Mouse (Mus musculus): Measurements from ENCODE around the gene Jag2. TPM values are rescaled to one million over a fixed set of nuclear protein-coding genes. Genes with fewer than 3 reads are reported as not detected.

Gene Jag2
- polyA plus RNA-seq, 1 experiment from 2014 or later = 1.4 TPM

GRCm38 (mm10) chr12:112908991-112909390, 20.6 kb downstream of the Jag2 start:
- no peaks in the 10 kb centered on the region; the same call in 1 of the 2 replicates for H3K36me3 ChIP-seq (ENCODE audit: control insufficient read depth, insufficient read depth, low read length)
- ATAC-seq (replicated peaks; ENCODE audit: low FRiP score) (no peak), DNase-seq (ENCODE audit: low spot score) (no peak)
- H3K4me1 ChIP-seq (replicated peaks; ENCODE audit: control insufficient read depth, insufficient read depth, low read length) = no peaks in the 10 kb centered on the region
- H3K4me2 ChIP-seq = no peak overlapping the region
- H3K4me3 ChIP-seq (ENCODE audit: low read depth, low read length) = no peak overlapping the region
- no peak overlapping the region for H3K27ac ChIP-seq (ENCODE audit: low read depth, low read length)
- no peaks in the 10 kb centered on the region for H3K9me3 ChIP-seq (ENCODE audit: control insufficient read depth, low read length)
- no peak overlapping the region for H3K9ac ChIP-seq (ENCODE audit: low read depth, low read length)
- no peaks in the 10 kb centered on the region; the same call in 1 of the 2 replicates for H3K27me3 ChIP-seq (replicated peaks; ENCODE audit: control insufficient read depth, insufficient read depth, low read length)
- WGBS = 88% methylated on average over 22 of the region's 22 CpGs

- Histone ChIP-seq H3K4me2 (no peak overlapping the region), H3K4me1 (replicated peaks; ENCODE audit: control insufficient read depth, insufficient read depth, low read length) (no peaks in the 10 kb centered on the region), H3K36me3 (ENCODE audit: control insufficient read depth, insufficient read depth, low read length) (no peaks in the 10 kb centered on the region; the same call in 1 of the 2 replicates), H3K27ac (ENCODE audit: low read depth, low read length) (no peak overlapping the region), H3K9me3 (ENCODE audit: control insufficient read depth, low read length) (no peaks in the 10 kb centered on the region), H3K27me3 (replicated peaks; ENCODE audit: control insufficient read depth, insufficient read depth, low read length) (no peaks in the 10 kb centered on the region; the same call in 1 of the 2 replicates), H3K9ac (ENCODE audit: low read depth, low read length) (no peak overlapping the region), H3K4me3 (ENCODE audit: low read depth, low read length) (no peak overlapping the region)
- 79% methylated on average over 5 of the region's 5 CpGs for whole genome bisulfite sequencing
- no peak for ATAC-seq (replicated peaks; ENCODE audit: low FRiP score)
- no peak for DNase-seq (ENCODE audit: low spot score)
These were observed 24.6 kb downstream of the Jag2 start for GRCm38 (mm10) chr12:112905001-112905400.

GRCm38 (mm10) chr12:112903941-112904340, 25.6 kb downstream of the Jag2 start:
- Histone ChIP-seq H3K4me1 (replicated peaks; ENCODE audit: control insufficient read depth, insufficient read depth, low read length) (no peaks in the 10 kb centered on the region), H3K36me3 (ENCODE audit: control insufficient read depth, insufficient read depth, low read length) (no peaks in the 10 kb centered on the region; the same call in 1 of the 2 replicates), H3K9ac (ENCODE audit: low read depth, low read length) (no peak overlapping the region), H3K9me3 (ENCODE audit: control insufficient read depth, low read length) (no peaks in the 10 kb centered on the region), H3K27me3 (replicated peaks; ENCODE audit: control insufficient read depth, insufficient read depth, low read length) (no peaks in the 10 kb centered on the region; the same call in 1 of the 2 replicates), H3K4me3 (ENCODE audit: low read depth, low read length) (no peak overlapping the region), H3K4me2 (no peak overlapping the region), H3K27ac (ENCODE audit: low read depth, low read length) (no peak overlapping the region)
- ATAC-seq (replicated peaks; ENCODE audit: low FRiP score) = no peak
- WGBS = 74% methylated on average over 8 of the region's 8 CpGs
- no peak for DNase-seq (ENCODE audit: low spot score)

- Histone ChIP-seq H3K9ac (ENCODE audit: low read depth, low read length) (no peak overlapping the region), H3K27ac (ENCODE audit: low read depth, low read length) (no peak overlapping the region), H3K36me3 (ENCODE audit: control insufficient read depth, insufficient read depth, low read length) (no peaks in the 10 kb centered on the region), H3K4me2 (no peak overlapping the region), H3K4me3 (ENCODE audit: low read depth, low read length) (no peak overlapping the region), H3K27me3 (replicated peaks; ENCODE audit: control insufficient read depth, insufficient read depth, low read length) (peaks cover 2% of the 10 kb centered on the region; the same call in 1 of the 2 replicates), H3K4me1 (replicated peaks; ENCODE audit: control insufficient read depth, insufficient read depth, low read length) (no peaks in the 10 kb centered on the region; the same call in 1 of the 2 replicates), H3K9me3 (ENCODE audit: control insufficient read depth, low read length) (no peaks in the 10 kb centered on the region)
- no peak for ATAC-seq (replicated peaks; ENCODE audit: low FRiP score)
- no peak for DNase-seq (ENCODE audit: low spot score)
- 83% methylated on average over 9 of the region's 9 CpGs for WGBS
These were observed 28.9 kb downstream of the Jag2 start for GRCm38 (mm10) chr12:112900641-112901040.

GRCm38 (mm10) chr12:112898960-112899359, 30.6 kb downstream of the Jag2 start:
- H3K36me3 ChIP-seq (ENCODE audit: control insufficient read depth, insufficient read depth, low read length) = no peaks in the 10 kb centered on the region
- H3K27me3 ChIP-seq (replicated peaks; ENCODE audit: control insufficient read depth, insufficient read depth, low read length) = peaks cover 11% of the 10 kb centered on the region
- H3K9ac ChIP-seq (ENCODE audit: low read depth, low read length) = no peak overlapping the region
- no peak for DNase-seq (ENCODE audit: low spot score)
- H3K4me3 ChIP-seq (ENCODE audit: low read depth, low read length) = no peak overlapping the region
- 58% methylated on average over 4 of the region's 4 CpGs for WGBS
- no peak overlapping the region for H3K4me2 ChIP-seq
- H3K9me3 ChIP-seq (ENCODE audit: control insufficient read depth, low read length) = no peaks in the 10 kb centered on the region
- H3K4me1 ChIP-seq (replicated peaks; ENCODE audit: control insufficient read depth, insufficient read depth, low read length) = peaks cover 7% of the 10 kb centered on the region
- no peak overlapping the region for H3K27ac ChIP-seq (ENCODE audit: low read depth, low read length)
- no peak for ATAC-seq (replicated peaks; ENCODE audit: low FRiP score)

- H3K4me1 ChIP-seq (replicated peaks; ENCODE audit: control insufficient read depth, insufficient read depth, low read length) = peaks cover 7% of the 10 kb centered on the region
- WGBS = 72% methylated on average over 12 of the region's 12 CpGs
- no peaks in the 10 kb centered on the region for H3K9me3 ChIP-seq (ENCODE audit: control insufficient read depth, low read length)
- no peaks in the 10 kb centered on the region for H3K36me3 ChIP-seq (ENCODE audit: control insufficient read depth, insufficient read depth, low read length)
- DNase-seq (ENCODE audit: low spot score) = no peak
- no peak overlapping the region for H3K27ac ChIP-seq (ENCODE audit: low read depth, low read length)
- no peak overlapping the region for H3K9ac ChIP-seq (ENCODE audit: low read depth, low read length)
- no peak for ATAC-seq (replicated peaks; ENCODE audit: low FRiP score)
- no peak overlapping the region for H3K4me3 ChIP-seq (ENCODE audit: low read depth, low read length)
- no peak overlapping the region for H3K4me2 ChIP-seq
- peaks cover 11% of the 10 kb centered on the region; the same call in 1 of the 2 replicates for H3K27me3 ChIP-seq (replicated peaks; ENCODE audit: control insufficient read depth, insufficient read depth, low read length)
These were observed 31.2 kb downstream of the Jag2 start for GRCm38 (mm10) chr12:112898351-112898750.

GRCm38 (mm10) chr12:112897522-112898212, 31.9 kb downstream of the Jag2 start:
- Histone ChIP-seq H3K27me3 (replicated peaks; ENCODE audit: control insufficient read depth, insufficient read depth, low read length) (peaks cover 11% of the 10 kb centered on the region; the same call in 1 of the 2 replicates), H3K4me3 (ENCODE audit: low read depth, low read length) (no peak overlapping the region), H3K27ac (ENCODE audit: low read depth, low read length) (no peak overlapping the region), H3K36me3 (ENCODE audit: control insufficient read depth, insufficient read depth, low read length) (no peaks in the 10 kb centered on the region), H3K9me3 (ENCODE audit: control insufficient read depth, low read length) (no peaks in the 10 kb centered on the region), H3K4me1 (replicated peaks; ENCODE audit: control insufficient read depth, insufficient read depth, low read length) (peaks cover 7% of the 10 kb centered on the region), H3K4me2 (0 out of 2 replicates have a peak overlapping the region, but pooled peaks have one; percentile 7), H3K9ac (ENCODE audit: low read depth, low read length) (no peak overlapping the region)
- DNase-seq (ENCODE audit: low spot score) = no peak
- ATAC-seq (replicated peaks; ENCODE audit: low FRiP score) = peak; percentile 41; the same call in 1 of the 2 replicates
- 22% methylated on average over 16 of the region's 16 CpGs for WGBS

- no peak overlapping the region for H3K9ac ChIP-seq (ENCODE audit: low read depth, low read length)
- H3K27ac ChIP-seq (ENCODE audit: low read depth, low read length) = no peak overlapping the region
- H3K4me1 ChIP-seq (replicated peaks; ENCODE audit: control insufficient read depth, insufficient read depth, low read length) = peaks cover 7% of the 10 kb centered on the region
- no peak overlapping the region for H3K4me3 ChIP-seq (ENCODE audit: low read depth, low read length)
- no peaks in the 10 kb centered on the region for H3K36me3 ChIP-seq (ENCODE audit: control insufficient read depth, insufficient read depth, low read length)
- no peak overlapping the region; the same call in 1 of the 2 replicates for H3K4me2 ChIP-seq
- ATAC-seq (replicated peaks; ENCODE audit: low FRiP score) (no peak; the same call in 1 of the 2 replicates), DNase-seq (ENCODE audit: low spot score) (no peak)
- 32% methylated on average over 4 of the region's 4 CpGs for WGBS
- H3K27me3 ChIP-seq (replicated peaks; ENCODE audit: control insufficient read depth, insufficient read depth, low read length) = peaks cover 11% of the 10 kb centered on the region; the same call in 1 of the 2 replicates
- no peaks in the 10 kb centered on the region for H3K9me3 ChIP-seq (ENCODE audit: control insufficient read depth, low read length)
These were observed 34.6 kb downstream of the Jag2 start for GRCm38 (mm10) chr12:112894969-112895368.

All from liver, embryonic 11.5 days (tissue).